Mouse (Mus musculus): ENCODE measurements around the gene Ace3.

Ace3 gene

GRCm38 (mm10) chr11:106045780-106046179 lies 51.3 kb downstream of the Ace3 start:
- no peak for DNase-seq

- DNase-seq = no peak
Observed at GRCm38 (mm10) chr11:106046584-106046983, 52.1 kb downstream of the Ace3 start.

- no peak for DNase-seq
Observed at GRCm38 (mm10) chr11:106053921-106054320, 59.4 kb downstream of the Ace3 start.

- no peak for DNase-seq
Observed at GRCm38 (mm10) chr11:106054600-106054999, 60.1 kb downstream of the Ace3 start.

Measured in kidney, adult 11 months (tissue).